Mouse (Mus musculus): Measurements from ENCODE around the gene Mrpl53.

DNA sequence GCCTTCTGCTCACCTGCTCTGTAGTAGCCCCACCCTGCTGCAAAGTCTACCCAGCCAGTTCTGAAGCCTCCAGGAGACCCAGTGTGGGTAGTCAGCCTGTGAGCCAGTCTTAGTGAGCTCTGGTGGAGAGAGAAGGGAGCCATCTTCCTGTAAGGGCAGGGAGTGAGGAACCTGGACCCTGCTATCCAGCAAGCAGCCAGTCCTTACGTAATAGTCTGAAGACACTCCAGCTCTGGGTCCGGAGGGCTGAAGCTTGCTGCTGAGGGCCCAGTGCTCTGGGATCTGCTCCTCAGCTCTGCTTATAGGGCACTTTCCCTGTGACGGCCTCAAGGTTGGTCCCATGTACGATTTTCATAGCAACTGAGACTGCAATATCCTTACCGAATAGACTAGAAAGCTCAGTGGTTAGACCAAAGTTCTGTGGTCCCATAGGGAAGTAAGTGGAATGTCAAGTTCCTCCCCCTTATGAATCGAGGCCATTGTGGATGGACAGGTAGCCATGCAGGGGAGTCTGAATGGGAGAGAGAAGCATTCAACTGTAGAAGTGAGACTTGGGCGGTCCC is 26.2 kb downstream of the Mrpl53 start, which contains the start of gene Rtkn:
- TF ChIP-seq CTCF (conservative IDR thresholded peaks at IDR 0.05; ENCODE audit: low read length) (no peak), NANOG (IDR thresholded peaks at IDR 0.05; ENCODE audit: borderline replicate concordance, low read length) (no peak), POU5F1 (IDR thresholded peaks at IDR 0.05; ENCODE audit: borderline replicate concordance, low read length) (no peak)
